Mouse (Mus musculus) cortical plate, adult 2 months (tissue): ENCODE results near the gene Aifm2.

Experiments
- CTCF ChIP-seq: fragments of 200-500 bp; IDR thresholded peaks from 2 replicates; pipeline ENCODE4 v1.5.1; 2011; ENCODE audit warnings: mild to moderate bottlenecking, control low read depth, low read length; ENCODE audit not compliant: insufficient read depth; ENCODE audit errors: extremely low read depth
- POLR2A ChIP-seq: fragments of 200-500 bp; IDR thresholded peaks from 2 replicates; pipeline ENCODE4 v1.6.1; 2011; ENCODE audit warnings: mild to moderate bottlenecking, low read length, control low read depth; ENCODE audit not compliant: insufficient read depth; ENCODE audit errors: extremely low read depth

- TF ChIP-seq CTCF = peak; percentile 29; the same call in 1 of the 2 replicates
- TF ChIP-seq POLR2A = no peak
Measured at GRCm38 (mm10) chr10:61745133-61745532, 30.1 kb downstream of the Aifm2 start.
